7 mouse cellular contexts compared by ENCODE assay signal in genomic region chr19:28776868-28777267, GRCm38 (mm10). TPM values are rescaled to one million over a fixed set of nuclear protein-coding genes. Genes with fewer than 3 reads are reported as not detected.
DNase-seq lines count a peak whose midpoint lies in the region; TF ChIP-seq lines count a peak whose summit lies in the region.

No protein-coding gene starts in this region.

- intact Hi-C loops in left cerebral cortex, adult 2 months (cut with DNase I): loop anchor here (2.0 to 10.0 kb wide), 7 partner anchors 106 to 725 kb away; partner anchors contain the start of genes Jak2 and Plpp6
- intact Hi-C loops in left cerebral cortex, postnatal 4 days (cut with DNase I): loop anchor here (5.0 to 10.0 kb wide), 2 partner anchors 478 to 580 kb away; partner anchors contain the start of gene Jak2

- DNase-seq in left cerebral cortex, adult 2 months (ENCODE audit: extremely low spot score in 1 of 2, low spot score in 2 of 2): no peak
- DNase-seq in left cerebral cortex, postnatal 4 days: no peak
- peak; percentile 64 for DNase-seq in ZHBTc4 (ENCODE audit: low read depth, low spot score)
- DNase-seq in embryo, embryonic 10.5 days (ENCODE audit: low spot score): peak; percentile 64
- DNase-seq in kidney, postnatal 25 days: peak; percentile 37 to 52
- peak; percentile 28 for DNase-seq in yolk sac, embryonic 10.5 days (ENCODE audit: low spot score)
- DNase-seq in MN1 (ENCODE audit: low spot score): no peak

- no peak overlapping the region for H3K4me3 ChIP-seq in left cerebral cortex, adult 2 months

- peak; percentile 74 for TF ChIP-seq CTCF in left cerebral cortex, adult 2 months (IDR thresholded peaks at IDR 0.05)

- no peak overlapping the region for H3K27ac ChIP-seq in left cerebral cortex, adult 2 months

RNA-seq across cellular contexts. Expression of gene Slc1a1, which starts 58.0 kb away (rescaled TPM):
- 100 to 1,000 TPM; 111 to 112 TPM for total RNA-seq in left cerebral cortex, adult 2 months (2021)
- 10 to 100 TPM; 75.5 to 78.0 TPM for total RNA-seq in left cerebral cortex, postnatal 4 days (2021)

Comparison
In these comparisons a context has a peak if more than half of its experiments do, and no peak if none do; other contexts are left out.
1. DNase-seq: peak in ZHBTc4 (single experiment), embryo, embryonic 10.5 days (single experiment), kidney, postnatal 25 days (2 of 2) and yolk sac, embryonic 10.5 days (single experiment); none in left cerebral cortex, adult 2 months (0 of 2), left cerebral cortex, postnatal 4 days (single experiment) and MN1 (single experiment).